Mouse (Mus musculus): ENCODE results near the gene Trpv1.

DNA sequence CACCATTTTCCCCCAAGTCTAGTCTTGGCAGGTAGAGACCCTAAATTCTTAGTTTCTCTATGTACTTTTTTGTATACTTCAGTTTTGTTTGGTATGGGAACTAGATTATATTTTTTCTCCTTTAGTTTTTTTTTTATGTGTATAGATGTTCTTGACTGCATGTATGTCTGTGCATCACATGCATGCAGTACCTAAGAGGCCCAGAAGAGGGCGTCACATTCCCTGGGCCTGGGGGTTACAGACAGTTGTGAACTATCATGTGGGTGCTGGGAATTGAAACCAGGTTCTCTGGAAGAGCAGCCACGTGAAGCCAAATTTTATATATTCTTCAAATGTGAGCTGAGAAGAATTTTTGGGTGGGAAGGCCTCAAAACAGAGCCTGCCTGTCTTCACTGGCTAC is 14.4 kb upstream of the Trpv1 start:
- TF ChIP-seq EP300 (IDR thresholded peaks at IDR 0.05; ENCODE audit: insufficient read depth, low read depth, low read length) (no peak), POLR2A (IDR thresholded peaks at IDR 0.05; ENCODE audit: insufficient read depth, low read length) (no peak)

All from ES-Bruce4 (cell line).